Mouse (Mus musculus) thymus, postnatal 4 days (tissue): ENCODE data around the gene Traf1.

Source experiments
- DNase-seq: peaks from one replicate; pipeline ENCODE4 v3.0.0; 2021

The Traf1 gene

DNA sequence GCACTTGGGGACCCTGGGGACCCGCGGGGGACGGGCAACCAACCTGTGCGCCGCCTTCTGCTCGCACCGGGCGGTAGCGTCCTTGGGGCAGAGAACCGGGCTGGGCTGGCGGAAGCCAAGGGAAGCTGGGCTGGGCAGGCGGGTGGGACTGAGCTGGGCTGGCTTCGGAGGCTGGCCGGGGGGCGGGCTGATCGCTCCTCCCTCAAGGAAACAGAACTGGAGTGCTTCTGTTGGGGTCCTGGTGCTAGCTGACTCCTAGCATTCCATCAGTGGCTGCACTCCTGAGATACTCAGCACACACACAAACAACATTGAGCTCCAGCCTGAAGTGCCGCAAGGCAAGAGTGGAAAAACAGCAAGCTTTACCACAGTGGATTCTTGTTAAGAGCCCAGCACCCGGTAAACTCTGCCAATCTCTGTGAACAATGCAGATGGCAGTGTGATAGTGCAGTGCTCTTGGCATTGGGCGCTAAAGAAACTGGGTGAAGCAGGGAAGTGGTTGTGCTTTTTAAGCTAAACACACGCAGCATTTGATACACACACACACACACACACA lies at the start of gene Traf1:
Traf1 (minus strand) TSS at position 292 of the 556 bp plus-strand sequence.
- DNase-seq: peak; percentile 66

DNA sequence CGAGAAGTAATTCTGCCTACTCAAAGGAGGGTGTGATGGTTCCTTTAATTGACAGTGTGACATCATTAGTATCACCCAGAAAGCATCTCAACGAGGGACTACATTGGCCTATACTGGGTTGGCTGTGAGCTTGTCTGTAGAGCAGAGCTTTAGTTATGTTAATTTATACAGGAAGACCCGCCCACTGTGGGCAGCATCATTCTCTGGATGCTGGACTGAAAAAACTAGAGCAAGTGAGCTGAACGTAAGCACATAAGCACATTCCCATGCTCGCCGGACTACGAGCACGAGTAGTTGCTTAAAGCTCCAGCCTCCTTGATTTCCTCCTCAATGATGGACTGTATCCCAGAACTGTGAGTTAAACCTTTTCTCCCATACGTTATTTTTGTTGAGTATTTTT lies 37.4 kb upstream of the Traf1 start:
- no peak for DNase-seq

DNA sequence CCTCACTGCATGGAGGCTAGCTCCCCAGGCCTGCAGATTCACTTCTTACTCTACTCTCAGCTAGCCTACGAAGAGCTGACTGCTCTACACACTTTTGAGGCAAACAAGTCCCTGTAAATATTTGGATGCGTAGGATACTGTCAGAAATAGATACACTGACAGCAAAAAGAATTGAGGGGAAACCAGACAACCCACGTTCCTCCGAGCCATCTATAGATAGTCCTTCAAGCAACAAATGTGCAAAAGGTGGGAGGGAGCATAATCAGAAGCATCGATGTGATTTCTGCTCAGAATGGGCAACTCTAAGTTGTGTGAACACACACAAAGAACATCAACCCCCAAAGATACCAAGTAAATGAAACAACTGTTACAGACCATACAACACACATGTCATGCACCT lies 34.9 kb upstream of the Traf1 start:
- DNase-seq: no peak

DNA sequence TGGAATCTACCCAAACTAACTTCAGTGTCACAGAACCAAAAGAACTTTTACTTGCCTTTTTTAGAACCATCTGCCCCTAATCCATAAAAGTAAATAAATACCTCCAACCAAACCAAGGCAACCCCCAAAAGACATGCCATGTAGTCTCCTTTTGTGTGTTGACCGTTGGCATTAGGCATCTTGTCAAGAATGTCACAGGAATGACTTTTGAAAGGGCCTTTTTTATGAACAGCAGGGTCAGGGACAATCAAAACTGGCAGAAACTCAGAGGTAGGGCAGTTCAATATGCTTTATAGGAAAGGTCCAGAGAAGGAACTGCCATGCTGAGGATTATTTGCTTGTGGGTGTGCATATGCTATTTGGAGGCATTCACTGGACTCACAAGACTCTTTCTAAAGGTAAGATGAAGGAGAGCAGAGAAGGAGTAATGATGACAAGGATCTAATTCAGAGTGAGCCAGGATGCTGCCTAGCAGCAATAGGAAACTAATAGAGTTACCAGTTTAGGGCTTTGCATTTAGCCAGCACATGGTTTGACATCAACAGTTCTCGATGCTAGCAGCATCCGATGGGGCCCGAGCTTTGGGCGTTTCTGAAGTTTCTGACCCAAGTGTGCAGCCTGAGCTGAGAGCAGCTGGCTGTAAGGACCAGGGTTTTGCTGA lies 32.3 kb upstream of the Traf1 start:
- no peak for DNase-seq

DNA sequence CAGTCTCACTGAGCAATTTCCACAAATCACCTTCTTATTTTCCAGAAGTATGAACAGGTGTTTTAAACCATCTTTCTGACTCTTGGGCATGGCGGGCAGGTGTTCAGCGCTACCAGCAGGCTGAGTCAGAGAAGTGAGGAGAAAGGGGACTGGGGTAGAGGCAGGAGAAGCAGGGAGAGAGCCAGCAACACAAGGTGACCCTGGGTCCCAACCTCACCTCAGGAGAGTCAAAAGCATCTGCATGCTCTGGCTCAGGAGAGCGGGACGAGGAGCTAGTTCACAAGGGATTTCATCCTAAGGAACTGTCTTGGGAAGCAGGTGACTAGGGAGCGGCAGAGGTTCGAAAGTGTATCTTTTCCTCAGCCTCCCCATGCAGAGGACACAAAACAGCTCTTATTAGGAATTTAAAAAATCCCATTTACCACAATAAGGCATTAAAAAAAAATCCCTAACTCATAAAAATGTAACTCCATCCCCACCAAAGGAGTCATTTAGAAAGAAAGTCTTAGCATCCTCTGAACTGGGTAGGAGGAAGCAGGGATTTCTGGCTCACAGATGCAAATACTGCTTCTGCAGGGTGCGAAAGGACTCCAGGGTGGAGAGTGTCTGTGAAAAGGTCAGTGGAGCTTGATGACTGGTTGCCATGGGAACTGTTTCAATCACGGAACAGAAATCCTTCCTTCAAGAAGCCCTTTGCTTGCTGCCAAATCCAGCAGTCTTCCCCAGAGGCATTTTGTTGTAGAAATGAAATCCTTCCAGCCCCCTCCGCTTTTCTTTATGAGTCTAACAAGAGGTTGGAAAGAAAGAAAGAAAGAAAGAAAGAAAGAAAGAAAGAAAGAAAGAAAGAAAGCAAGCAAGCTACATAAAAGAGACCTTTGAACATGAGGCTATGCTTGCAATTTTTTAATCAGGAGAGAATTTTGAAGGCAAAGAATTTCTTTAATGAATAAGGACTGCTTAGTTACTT lies 31.4 kb upstream of the Traf1 start:
- no peak for DNase-seq

DNA sequence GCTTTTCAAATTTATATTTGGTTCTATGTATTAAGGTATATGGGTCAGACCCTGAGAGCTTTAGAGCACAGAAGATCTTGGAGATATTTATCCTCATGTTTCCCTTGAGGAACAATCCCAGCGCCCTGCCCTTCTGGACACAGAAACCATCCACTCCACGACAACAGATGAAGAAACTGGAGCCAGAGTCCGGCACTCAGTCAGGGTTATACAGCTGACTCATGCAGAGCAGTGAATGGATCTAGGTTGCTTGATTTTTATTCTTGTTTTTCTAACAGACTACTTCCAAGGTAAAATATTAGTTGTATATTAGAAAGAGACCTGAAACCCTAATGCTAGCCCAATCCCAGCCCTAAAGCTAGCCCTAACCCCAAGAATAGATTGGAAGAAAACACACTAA lies 30.4 kb upstream of the Traf1 start:
- DNase-seq: no peak

DNA sequence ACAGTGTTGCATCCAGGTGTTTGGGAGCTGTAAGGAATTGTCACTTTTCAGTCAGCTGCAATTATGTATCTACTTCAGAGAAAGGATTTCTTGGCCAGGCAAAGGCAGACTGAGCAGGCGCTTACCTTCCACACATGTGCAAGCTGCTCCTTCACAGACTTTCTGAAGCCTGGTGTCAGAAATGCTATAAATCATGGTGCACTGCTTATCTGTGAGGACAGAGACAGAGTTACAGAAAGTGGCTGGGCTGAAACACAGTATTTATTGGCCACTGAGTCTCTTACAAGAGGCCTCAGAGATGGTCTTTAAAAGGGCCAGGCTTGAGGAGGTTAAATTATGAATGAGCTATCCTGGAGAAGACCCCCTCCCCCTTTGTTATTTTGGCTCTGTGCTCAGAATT lies 28.2 kb upstream of the Traf1 start:
- DNase-seq: no peak

DNA sequence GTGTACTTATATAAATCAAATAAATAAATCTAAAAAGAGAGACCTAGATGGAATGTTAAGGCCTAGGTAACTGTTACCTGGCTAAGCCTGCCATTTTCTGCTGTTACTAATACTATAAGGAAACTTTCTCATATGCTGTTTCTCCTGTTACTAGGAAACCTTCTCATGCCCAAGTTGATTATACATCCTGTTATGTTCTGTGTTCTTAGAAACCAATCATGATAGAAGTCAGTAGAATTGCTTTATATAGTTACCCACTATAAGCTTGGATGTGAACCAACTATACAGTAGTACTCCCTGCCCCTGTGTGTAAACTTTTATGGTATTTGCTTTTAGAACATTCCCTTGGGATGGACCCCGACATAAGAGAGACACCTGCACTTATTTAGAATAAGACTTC lies 26.0 kb upstream of the Traf1 start:
- DNase-seq: no peak

DNA sequence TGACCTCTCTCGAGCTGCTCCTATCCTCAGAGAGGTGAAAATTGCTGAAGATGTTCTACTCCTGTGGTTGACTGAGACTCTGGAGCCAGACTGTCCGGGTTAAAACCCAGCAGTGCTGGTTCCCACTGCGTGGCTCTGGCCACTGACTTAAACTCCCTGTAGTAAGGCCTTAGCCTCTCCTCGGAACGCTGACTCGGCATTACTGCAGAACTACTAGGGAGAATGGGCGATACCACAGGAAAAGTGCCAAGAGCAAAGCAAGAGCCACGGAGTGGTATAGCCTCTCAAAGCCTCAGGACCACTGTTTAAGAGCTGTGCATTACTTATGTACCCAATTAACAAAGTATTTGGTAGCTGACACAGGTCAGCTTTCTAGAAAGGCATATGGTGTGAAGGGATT lies 23.3 kb upstream of the Traf1 start:
- DNase-seq: no peak

DNA sequence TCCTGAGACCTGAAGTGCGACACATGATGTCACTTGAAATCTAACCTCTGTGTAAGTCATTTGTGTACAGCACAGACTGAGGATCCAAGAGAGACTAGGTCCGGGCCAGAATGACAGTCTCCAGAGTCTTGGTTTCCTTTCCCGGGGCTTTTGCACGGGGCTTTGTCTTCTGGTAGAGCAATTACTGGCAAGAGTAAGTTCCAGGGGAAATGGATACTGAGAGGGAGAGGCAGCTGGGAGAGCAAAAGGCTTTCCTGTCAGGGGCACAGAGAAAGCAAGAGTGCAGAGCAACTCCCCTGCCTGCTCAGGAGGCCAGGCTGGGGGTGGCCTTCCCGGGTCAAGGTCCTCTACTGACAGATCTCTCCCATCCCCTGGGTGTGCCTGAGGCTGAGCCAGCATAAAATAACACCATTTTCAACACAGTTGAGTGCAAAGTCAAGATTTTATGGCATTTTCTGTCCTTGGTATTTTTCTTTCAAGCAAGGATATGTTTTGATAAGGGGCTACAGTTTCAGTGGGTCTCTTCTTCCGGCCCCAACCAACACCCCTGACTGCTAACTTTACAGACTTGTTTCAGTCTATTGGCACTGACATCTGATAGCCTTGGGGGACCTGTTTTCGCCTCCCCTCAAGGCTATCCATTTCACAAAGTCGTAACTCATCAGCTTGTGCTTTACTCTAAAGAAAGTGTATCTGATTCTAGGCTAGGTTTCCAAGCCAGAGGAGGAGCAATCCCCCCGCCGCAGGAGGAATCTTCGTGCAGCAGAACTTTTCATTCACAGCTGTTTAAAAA lies 21.5 kb upstream of the Traf1 start:
- no peak for DNase-seq

DNA sequence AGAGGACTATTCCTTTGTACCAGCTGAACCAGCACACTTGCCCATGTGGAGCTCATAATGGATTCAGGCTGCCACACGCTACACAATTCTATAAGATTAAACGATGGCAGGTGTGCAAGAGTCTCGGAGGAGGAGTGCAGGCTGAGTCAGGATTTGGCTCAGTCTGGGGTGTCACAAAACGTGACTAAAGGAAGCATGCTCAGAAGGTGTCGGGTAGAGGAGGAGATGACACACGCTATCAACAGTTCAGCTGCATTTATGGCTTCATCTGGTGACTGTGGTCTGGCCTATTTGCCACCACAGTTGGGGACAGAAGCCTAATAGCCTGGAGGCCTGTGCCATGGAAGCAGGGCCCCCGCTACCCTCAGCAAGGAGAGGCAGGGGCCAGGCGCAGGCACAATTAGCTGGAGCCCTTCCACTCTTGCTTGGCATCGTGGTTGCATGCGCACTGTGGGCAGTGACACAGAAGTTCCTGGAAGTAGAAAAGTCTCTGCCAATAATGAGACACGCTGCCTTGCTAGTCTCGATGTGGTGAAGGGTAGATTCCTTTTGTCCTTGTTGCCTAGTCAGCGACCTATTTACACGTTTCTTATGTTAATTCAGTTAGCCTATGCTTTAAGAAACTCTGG lies 20.6 kb upstream of the Traf1 start:
- no peak for DNase-seq

DNA sequence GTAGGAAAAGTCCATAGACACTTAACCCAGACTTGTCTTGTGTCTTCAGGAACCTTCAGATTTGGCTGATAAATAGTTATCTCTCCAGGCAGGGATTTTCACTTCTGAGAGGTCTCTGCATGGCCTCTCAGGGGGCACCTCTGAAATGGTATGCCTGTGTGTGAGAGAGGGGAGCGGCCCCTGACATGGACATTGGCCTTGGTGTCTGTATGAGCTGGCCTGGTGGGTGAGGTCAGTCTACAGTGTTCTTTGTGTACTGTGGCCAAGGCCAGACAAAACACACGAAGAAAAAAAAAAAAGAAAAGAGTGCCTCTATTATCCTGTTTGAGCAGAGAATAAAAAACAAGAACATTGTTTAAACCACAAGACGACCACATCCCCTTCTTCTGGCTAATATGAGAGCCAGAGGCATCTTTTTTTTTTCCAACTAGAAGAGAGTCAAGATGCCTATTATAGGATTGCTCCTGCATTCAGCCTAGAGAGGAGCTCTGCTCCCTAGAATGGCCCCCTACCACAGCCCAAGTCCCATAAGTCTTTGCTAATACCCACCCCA lies 18.0 kb upstream of the Traf1 start:
- DNase-seq: no peak

DNA sequence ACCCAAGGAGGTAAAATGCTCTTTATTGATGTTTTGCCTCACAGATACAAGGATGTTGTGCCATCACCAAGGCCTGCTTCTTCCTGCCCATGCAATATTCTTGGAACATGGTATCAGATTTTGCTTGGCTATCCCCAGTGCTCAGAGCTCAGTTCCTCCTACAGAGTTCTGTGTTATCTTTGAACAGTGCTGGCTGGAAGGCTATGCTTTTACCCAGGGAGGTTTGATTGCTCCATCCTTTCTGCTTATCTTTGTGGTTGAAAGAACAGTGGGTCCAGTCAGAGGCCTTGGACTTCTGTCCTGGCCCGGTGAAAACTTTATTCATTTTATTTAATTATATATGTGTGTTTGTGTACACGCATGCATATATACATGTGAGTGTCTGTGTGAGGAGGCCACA lies 16.7 kb upstream of the Traf1 start:
- no peak for DNase-seq

DNA sequence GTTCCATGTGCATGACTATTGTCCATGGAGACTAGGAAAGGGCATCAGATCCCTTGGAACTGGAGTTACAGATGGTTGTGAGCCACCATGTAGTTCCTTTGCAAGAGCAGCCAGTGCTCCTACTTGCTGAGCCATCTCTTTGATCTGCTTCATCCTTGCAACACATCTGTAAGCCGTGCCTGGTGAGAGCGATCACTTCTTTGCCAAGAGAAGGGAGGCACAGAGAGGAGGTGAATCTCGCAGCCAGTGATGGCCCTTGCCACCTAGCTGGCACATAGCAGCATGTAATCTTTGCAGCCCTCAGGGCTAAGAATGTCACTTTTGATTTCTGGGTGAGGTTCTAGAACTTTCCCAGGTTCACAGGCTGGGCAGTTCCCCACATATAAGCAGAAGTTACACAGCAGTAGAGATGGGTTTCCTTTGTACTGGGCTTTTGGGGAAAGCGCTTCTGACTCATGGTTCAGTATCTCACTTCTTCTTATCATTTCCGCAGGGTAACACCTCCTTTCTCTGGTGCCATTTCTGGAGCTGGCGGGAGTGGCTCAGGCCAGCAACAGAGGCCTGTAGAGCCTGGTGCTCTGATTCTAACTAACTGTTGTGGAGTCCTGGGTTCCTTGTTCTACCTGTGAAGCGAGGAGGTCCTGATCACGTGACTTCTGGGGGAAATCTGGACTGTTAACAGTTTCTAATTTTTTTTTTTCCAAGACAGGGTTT lies 15.5 kb upstream of the Traf1 start:
- DNase-seq: peak; percentile 53

DNA sequence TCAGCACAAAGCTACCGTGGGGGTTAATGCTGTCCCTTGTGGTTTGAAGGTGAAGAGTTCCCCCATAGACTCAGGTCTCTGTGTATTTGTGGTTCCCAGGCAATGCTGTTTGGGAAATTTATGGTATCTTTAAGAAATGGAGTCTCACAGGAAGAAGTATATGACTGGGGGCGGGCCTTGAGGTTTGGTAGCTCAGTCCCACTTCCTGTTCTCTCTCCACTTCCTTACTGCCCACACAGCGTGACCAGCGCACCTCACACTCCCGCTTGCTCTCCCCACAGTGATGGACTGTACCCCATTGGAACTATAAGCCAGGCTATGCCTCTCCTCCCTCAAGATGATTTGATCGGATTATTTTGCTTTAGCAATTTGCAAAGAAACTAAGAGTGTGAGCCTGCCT lies 14.9 kb upstream of the Traf1 start:
- peak; percentile 63 for DNase-seq

DNA sequence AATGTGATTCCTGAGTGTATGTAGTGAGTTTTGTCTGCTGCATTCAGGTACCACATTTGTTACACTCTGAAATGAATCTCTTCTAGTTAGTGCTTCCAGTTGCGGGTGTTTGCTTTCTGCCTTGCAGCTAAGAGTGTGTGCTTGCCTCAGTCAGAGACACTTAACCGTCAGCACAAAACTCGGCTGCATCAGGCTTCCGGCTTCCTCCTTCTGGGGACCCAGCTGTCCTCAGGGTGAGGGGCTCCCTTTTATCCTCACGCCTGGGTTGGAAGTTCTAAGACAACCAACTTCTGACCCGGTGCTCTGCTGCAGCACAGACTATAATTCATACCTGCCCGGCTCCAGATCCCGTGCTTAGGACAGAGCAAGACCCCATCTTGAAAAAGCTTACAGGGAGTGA lies 11.5 kb upstream of the Traf1 start:
- DNase-seq: peak; percentile 58

DNA sequence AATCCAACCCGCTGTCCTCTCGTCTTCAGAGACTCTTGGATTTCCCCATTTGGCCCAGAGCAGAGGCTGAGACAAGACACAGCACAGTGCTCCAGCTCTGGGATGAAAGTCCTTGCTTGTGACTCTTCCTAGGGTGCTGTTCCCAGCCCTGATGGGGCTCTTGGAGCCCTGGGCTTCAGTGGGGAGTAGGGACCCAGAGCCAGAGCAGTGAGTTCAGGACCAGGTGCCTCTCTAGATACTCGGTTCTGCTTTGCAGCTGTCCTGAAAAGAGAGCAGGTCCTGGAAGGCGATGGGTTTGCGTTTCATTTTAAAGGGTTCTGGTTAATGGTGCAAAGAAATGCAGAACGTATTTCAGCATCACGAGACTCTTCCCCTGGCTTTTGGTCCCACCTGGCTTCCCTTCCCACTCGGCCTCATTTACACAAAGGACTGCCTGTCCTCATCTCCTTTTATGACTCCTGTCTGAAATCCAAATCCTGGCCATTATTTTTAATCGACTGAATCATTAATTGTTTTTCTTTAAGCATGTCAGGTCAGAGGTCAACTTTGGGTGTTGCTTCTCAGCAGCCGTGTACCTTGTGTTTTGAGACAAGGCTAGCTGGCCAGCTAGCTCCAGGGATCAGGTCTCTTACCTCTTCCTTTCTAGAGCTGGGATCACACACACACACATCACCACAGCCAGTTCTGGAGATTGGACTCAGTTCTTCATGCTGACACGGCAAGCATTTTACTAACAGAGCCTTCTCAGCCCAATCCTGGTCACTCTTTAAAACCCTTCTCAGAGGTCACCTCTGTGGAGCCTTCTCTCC lies 9.7 kb upstream of the Traf1 start:
- DNase-seq: no peak

DNA sequence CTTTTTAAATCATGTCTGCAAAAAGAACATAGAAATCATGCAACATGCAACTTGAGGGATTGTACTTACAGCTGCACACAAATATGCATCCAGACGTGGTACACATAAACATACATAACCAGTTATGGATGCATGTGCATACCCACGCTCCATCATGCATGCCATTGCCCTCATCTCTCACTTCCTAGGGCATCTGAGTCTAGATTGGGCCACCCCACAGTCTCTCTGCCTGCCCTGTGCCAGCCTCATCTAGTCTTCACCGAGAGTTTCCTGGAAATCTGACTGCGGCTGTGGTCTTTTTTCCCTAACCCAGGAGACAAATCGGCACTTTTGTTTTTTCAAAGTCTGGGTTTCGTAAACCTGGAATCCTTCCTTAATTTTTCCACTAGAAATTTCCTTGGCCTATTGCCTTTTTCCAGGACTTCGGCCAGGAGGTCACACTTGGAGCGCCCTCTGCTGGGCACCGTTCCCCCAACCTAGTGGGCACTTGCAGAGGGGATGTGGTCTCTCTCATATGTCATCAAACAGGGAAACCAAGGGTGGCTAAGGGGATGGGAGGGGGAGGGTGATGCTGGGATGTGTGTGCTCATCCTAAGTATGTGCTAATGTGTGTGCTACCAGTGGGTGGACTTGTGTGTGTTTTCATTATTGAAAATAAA lies 8.6 kb upstream of the Traf1 start:
- peak; percentile 91 for DNase-seq

DNA sequence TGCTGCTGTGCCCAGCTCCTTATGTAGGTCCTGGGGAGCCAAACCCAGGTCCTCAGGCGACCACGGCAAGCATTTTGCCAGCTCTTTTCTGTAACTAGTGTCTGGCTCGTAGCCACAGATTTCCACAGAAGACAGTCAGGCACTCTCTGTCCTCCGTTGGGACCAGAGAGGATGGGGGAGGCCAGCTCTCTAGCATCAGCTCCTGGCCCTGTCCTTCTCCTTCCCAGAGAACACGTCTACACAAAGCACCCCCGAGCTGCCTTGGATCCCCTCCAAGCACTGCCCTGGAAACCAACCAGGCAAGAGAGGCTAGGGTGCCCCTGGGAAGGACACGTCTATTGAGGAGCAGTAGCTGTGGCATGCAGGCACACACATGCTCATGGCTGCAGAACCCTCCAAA lies 7.6 kb upstream of the Traf1 start:
- peak; percentile 23 for DNase-seq

DNA sequence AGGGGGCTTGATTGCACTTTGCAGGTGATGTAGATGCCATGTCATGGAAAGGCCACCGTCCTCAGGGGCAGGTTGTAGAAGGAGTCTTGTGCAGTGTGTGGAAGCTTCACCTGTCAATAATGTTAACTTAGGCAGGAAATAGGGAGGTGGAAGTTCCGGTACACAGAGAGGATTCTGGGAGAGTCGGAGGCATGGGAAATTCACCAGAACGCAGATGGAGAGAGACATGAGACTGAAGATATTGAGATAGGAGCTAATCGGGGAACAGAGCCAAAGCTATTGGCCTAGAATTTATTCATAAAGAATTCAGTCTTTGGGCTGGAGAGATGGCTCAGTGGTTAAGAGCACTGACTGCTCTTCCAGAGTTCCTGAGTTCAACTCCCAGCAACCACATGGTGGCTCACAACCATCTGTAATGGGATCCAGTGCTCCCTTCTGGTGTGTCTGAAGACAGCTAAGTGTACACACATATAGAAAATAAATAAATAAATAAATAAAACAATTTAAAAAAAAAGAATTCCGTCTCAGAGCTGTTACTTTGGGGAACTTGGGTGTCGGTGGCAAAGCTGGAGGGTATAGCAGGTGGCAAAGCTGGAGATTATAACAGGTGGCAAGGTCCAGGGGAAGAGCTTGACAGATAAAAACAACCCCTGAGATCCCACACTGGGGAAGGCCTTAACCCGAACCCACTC lies 4.8 kb upstream of the Traf1 start:
- DNase-seq: peak; percentile 42
